Mouse (Mus musculus): ENCODE measurements around the gene Btd. TPM values are rescaled to one million over a fixed set of nuclear protein-coding genes. Genes with fewer than 3 reads are reported as not detected.

Btd gene
- polyA plus RNA-seq, 1 experiment, result 13.6 TPM

GRCm38 (mm10) chr14:31656386-31656785 lies 15.6 kb downstream of the Btd start:
- H3K4me3 ChIP-seq (ENCODE audit: insufficient read depth, low read length), result no peak overlapping the region
- H3K4me1 ChIP-seq (ENCODE audit: control insufficient read depth, insufficient read depth, low read length), result peaks cover 14% of the 10 kb centered on the region
- TF ChIP-seq CTCF (IDR thresholded peaks at IDR 0.05; ENCODE audit: borderline replicate concordance, insufficient read depth, low read length) (no peak), POLR2A (IDR thresholded peaks at IDR 0.05; ENCODE audit: low read depth, low read length) (no peak)
- H3K27ac ChIP-seq (ENCODE audit: insufficient read depth, low read length), result no peak overlapping the region

GRCm38 (mm10) chr14:31656857-31657645 lies 16.2 kb downstream of the Btd start:
- peaks cover 14% of the 10 kb centered on the region for H3K4me1 ChIP-seq (ENCODE audit: control insufficient read depth, insufficient read depth, low read length)

GRCm38 (mm10) chr14:31658126-31658680 lies 17.4 kb downstream of the Btd start:
- no peak for TF ChIP-seq POLR2A (IDR thresholded peaks at IDR 0.05; ENCODE audit: low read depth, low read length)
- TF ChIP-seq CTCF (IDR thresholded peaks at IDR 0.05; ENCODE audit: borderline replicate concordance, insufficient read depth, low read length), result no peak
- Histone ChIP-seq H3K27ac (ENCODE audit: insufficient read depth, low read length) (no peak overlapping the region), H3K4me3 (ENCODE audit: insufficient read depth, low read length) (no peak overlapping the region), H3K4me1 (ENCODE audit: control insufficient read depth, insufficient read depth, low read length) (peaks cover 19% of the 10 kb centered on the region)

More at GRCm38 (mm10) chr14:31656857-31657645, 16.2 kb downstream of the Btd start:
- TF ChIP-seq POLR2A (IDR thresholded peaks at IDR 0.05; ENCODE audit: low read depth, low read length) (no peak), CTCF (IDR thresholded peaks at IDR 0.05; ENCODE audit: borderline replicate concordance, insufficient read depth, low read length) (no peak; the same call in 1 of the 2 replicates)
- Histone ChIP-seq H3K4me3 (ENCODE audit: insufficient read depth, low read length) (no peak overlapping the region), H3K27ac (ENCODE audit: insufficient read depth, low read length) (peak overlapping the region; percentile 19; the same call in 1 of the 2 replicates)

GRCm38 (mm10) chr14:31659501-31660181 lies 18.8 kb downstream of the Btd start:
- H3K4me1 ChIP-seq (ENCODE audit: control insufficient read depth, insufficient read depth, low read length), result peaks cover 31% of the 10 kb centered on the region
- H3K4me3 ChIP-seq (ENCODE audit: insufficient read depth, low read length), result no peak overlapping the region
- TF ChIP-seq POLR2A (IDR thresholded peaks at IDR 0.05; ENCODE audit: low read depth, low read length) (0 out of 2 replicates have a peak, but pooled peaks have one; percentile 16), CTCF (IDR thresholded peaks at IDR 0.05; ENCODE audit: borderline replicate concordance, insufficient read depth, low read length) (no peak)
- H3K27ac ChIP-seq (ENCODE audit: insufficient read depth, low read length), result peak overlapping the region; percentile 99

- Histone ChIP-seq H3K27ac (ENCODE audit: insufficient read depth, low read length) (peak overlapping the region; percentile 99), H3K4me3 (ENCODE audit: insufficient read depth, low read length) (no peak overlapping the region), H3K4me1 (ENCODE audit: control insufficient read depth, insufficient read depth, low read length) (peaks cover 39% of the 10 kb centered on the region)
- TF ChIP-seq CTCF (IDR thresholded peaks at IDR 0.05; ENCODE audit: borderline replicate concordance, insufficient read depth, low read length) (no peak), POLR2A (IDR thresholded peaks at IDR 0.05; ENCODE audit: low read depth, low read length) (no peak)
Measured at GRCm38 (mm10) chr14:31660312-31661093, 19.7 kb downstream of the Btd start.

- Histone ChIP-seq H3K4me3 (ENCODE audit: insufficient read depth, low read length) (peak overlapping the region; percentile 8), H3K27ac (ENCODE audit: insufficient read depth, low read length) (peak overlapping the region; percentile 99), H3K4me1 (ENCODE audit: control insufficient read depth, insufficient read depth, low read length) (peaks cover 41% of the 10 kb centered on the region)
- TF ChIP-seq POLR2A (IDR thresholded peaks at IDR 0.05; ENCODE audit: low read depth, low read length) (peak; percentile 69), CTCF (IDR thresholded peaks at IDR 0.05; ENCODE audit: borderline replicate concordance, insufficient read depth, low read length) (no peak)
Measured at GRCm38 (mm10) chr14:31661671-31662554, 21.1 kb downstream of the Btd start.

- TF ChIP-seq CTCF (IDR thresholded peaks at IDR 0.05; ENCODE audit: borderline replicate concordance, insufficient read depth, low read length), result no peak
- no peak for TF ChIP-seq POLR2A (IDR thresholded peaks at IDR 0.05; ENCODE audit: low read depth, low read length)
- Histone ChIP-seq H3K27ac (ENCODE audit: insufficient read depth, low read length) (peak overlapping the region; percentile 99), H3K4me1 (ENCODE audit: control insufficient read depth, insufficient read depth, low read length) (peaks cover 37% of the 10 kb centered on the region), H3K4me3 (ENCODE audit: insufficient read depth, low read length) (no peak overlapping the region)
Measured at GRCm38 (mm10) chr14:31662555-31663211, 21.9 kb downstream of the Btd start.

All from embryonic fibroblast, embryonic 13.5 days (primary cell).